Mouse (Mus musculus) bone marrow, adult 2 months (tissue): ENCODE data around the gene Litaf. TPM values are rescaled to one million over a fixed set of nuclear protein-coding genes. Genes with fewer than 3 reads are reported as not detected.

Source experiments
- H3K27ac ChIP-seq: fragments of 200-500 bp; 2 replicates; pipeline ENCODE4 v1.5.1; 2012; ENCODE audit warnings: low read depth, mild to moderate bottlenecking, control low read depth, inconsistent platforms, low read length; ENCODE audit not compliant: control insufficient read depth, poor library complexity, insufficient read depth
- H3K4me1 ChIP-seq: fragments of 200-500 bp; 2 replicates; pipeline ENCODE4 v1.6.1; 2011; ENCODE audit warnings: low read length; ENCODE audit not compliant: control insufficient read depth, insufficient read depth
- H3K4me3 ChIP-seq: fragments of 200-500 bp; replicated peaks from 2 replicates; pipeline ENCODE3; 2011; ENCODE audit warnings: mild to moderate bottlenecking, low read depth, low read length, control low read depth; ENCODE audit not compliant: control insufficient read depth
- CTCF ChIP-seq: fragments of 200-500 bp; IDR thresholded peaks from 2 replicates; pipeline ENCODE4 v1.5.1; 2011; ENCODE audit warnings: low read length, control low read depth; ENCODE audit not compliant: control insufficient read depth, insufficient read depth
- POLR2A ChIP-seq: fragments of 200-500 bp; IDR thresholded peaks from 2 replicates; pipeline ENCODE4 v1.6.1; 2011; ENCODE audit warnings: low read depth, mild to moderate bottlenecking, control low read depth, low read length, borderline replicate concordance; ENCODE audit not compliant: control insufficient read depth
- WGBS: fragments of 180-500 bp; shearing (Covaris S2); methylation state at CpG from one replicate; pipeline ENCODE4 v1.1.7; 2018; 5-methylcytosine and 5-hydroxymethylcytosine counted together
- polyA plus RNA-seq: library from polyadenylated mRNA; stranded (reverse); fragments of >200 nt; gene quantifications from 2 replicates; pipeline ENCODE4 v1.2.4, GENCODE M21; 2011; ENCODE audit warnings: low replicate concordance; ENCODE audit not compliant: missing spikeins, insufficient read depth, insufficient read length

Litaf gene
- polyA plus RNA-seq, 1 experiment: 41.1 TPM

GRCm38 (mm10) chr16:11011206-11011605, 54.8 kb downstream of the Litaf start:
- peak overlapping the region; percentile 60 for H3K27ac ChIP-seq
- H3K4me3 ChIP-seq: no peak overlapping the region
- 41% methylated on average over 2 of the region's 2 CpGs for WGBS
- TF ChIP-seq CTCF: no peak
- TF ChIP-seq POLR2A: no peak
- peaks cover 14% of the 10 kb centered on the region for H3K4me1 ChIP-seq

- Histone ChIP-seq H3K27ac (no peak overlapping the region), H3K4me1 (peaks cover 15% of the 10 kb centered on the region), H3K4me3 (no peak overlapping the region)
- no peak for TF ChIP-seq CTCF
- TF ChIP-seq POLR2A: no peak
- 86% methylated on average over 4 of the region's 4 CpGs for WGBS
Observed at GRCm38 (mm10) chr16:11010270-11010669, 55.7 kb downstream of the Litaf start.

GRCm38 (mm10) chr16:11008162-11008991, 57.6 kb downstream of the Litaf start:
- peak overlapping the region; percentile 40; the same call in 1 of the 2 replicates for H3K27ac ChIP-seq
- peaks cover 18% of the 10 kb centered on the region for H3K4me1 ChIP-seq
- 47% methylated on average over 15 of the region's 15 CpGs for WGBS
- no peak overlapping the region for H3K4me3 ChIP-seq
- TF ChIP-seq CTCF: no peak
- no peak for TF ChIP-seq POLR2A

GRCm38 (mm10) chr16:11006100-11006499, 59.9 kb downstream of the Litaf start:
- TF ChIP-seq CTCF (no peak), POLR2A (peak; percentile 17; the same call in 1 of the 2 replicates)
- peak overlapping the region; percentile 75 for H3K27ac ChIP-seq
- 11% methylated on average over 6 of the region's 6 CpGs for WGBS
- no peak overlapping the region for H3K4me3 ChIP-seq
- peaks cover 15% of the 10 kb centered on the region for H3K4me1 ChIP-seq

GRCm38 (mm10) chr16:11001703-11002659, 64.0 kb downstream of the Litaf start:
- WGBS: 73% methylated on average over 7 of the region's 7 CpGs
- no peak overlapping the region for H3K4me3 ChIP-seq
- peaks cover 15% of the 10 kb centered on the region for H3K4me1 ChIP-seq
- TF ChIP-seq CTCF (no peak), POLR2A (no peak)
- H3K27ac ChIP-seq: peak overlapping the region; percentile 14; the same call in 1 of the 2 replicates

GRCm38 (mm10) chr16:10999809-11000208, 66.1 kb downstream of the Litaf start:
- Histone ChIP-seq H3K27ac (peak overlapping the region; percentile 65), H3K4me3 (no peak overlapping the region), H3K4me1 (peaks cover 12% of the 10 kb centered on the region)
- no peak for TF ChIP-seq POLR2A
- TF ChIP-seq CTCF: no peak
- 6% methylated on average over 3 of the region's 3 CpGs for WGBS

GRCm38 (mm10) chr16:10998224-10998623, 67.7 kb downstream of the Litaf start:
- 78% methylated on average over 9 of the region's 9 CpGs for WGBS
- H3K4me1 ChIP-seq: peaks cover 8% of the 10 kb centered on the region; the same call in 1 of the 2 replicates
- H3K4me3 ChIP-seq: no peak overlapping the region
- no peak for TF ChIP-seq POLR2A
- no peak for TF ChIP-seq CTCF
- no peak overlapping the region for H3K27ac ChIP-seq

GRCm38 (mm10) chr16:10996576-10996975, 69.4 kb downstream of the Litaf start:
- Histone ChIP-seq H3K27ac (no peak overlapping the region), H3K4me1 (peaks cover 4% of the 10 kb centered on the region; the same call in 1 of the 2 replicates), H3K4me3 (no peak overlapping the region)
- TF ChIP-seq POLR2A (no peak), CTCF (no peak)
- 11% methylated on average over 4 of the region's 4 CpGs for WGBS
